Mouse (Mus musculus): ENCODE data around the gene Tmem200b.
A peak's percentile ranks its signal among the peaks of the same experiment; 100 is the strongest.

Gene Tmem200b

DNA sequence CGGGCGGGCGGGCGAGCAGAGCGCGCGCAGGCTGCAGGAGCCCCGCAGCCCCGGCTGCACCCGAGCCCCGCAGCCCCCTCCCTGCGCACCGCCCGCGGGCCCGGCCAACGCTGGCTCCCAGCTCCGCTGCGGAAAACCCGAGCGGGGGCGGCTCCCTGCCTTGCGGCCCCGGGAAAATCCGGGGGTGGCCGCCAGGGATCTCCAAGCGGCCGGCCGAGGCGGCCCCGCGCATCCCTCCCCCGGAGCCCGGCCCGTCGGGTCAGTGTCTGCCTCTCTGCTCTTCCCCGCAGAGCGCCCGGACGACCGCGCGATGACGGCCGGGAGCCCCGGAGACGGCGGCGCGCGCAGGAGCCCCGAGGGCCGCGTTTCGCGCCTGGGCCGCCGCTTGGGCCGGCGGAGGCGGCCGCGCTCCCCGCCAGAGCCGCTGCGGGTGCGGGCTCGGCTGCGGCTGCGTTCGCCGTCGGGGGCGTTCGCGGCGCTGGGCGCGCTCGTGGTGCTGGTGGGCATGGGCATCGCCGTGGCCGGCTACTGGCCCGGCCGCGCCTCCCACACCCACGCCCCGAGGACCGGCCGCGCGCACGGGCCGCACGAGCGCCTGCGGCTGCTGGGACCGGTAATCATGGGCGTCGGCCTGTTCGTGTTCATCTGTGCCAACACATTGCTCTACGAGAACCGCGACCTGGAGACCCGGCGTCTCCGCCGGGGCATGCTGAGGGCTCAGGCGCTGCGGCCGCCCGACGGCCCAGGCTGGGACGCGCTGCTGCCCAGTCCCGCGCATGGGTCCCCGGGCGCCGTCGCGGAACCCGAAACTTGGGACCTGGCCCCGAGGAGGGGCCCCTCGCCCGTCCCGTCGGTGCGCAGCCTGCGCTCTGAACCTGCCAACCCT, at the start of gene Tmem200b:
Tmem200b (plus strand) TSS at position 311 of the 886 bp plus-strand sequence.
- no peak for DNase-seq (ENCODE audit: low spot score)

DNA sequence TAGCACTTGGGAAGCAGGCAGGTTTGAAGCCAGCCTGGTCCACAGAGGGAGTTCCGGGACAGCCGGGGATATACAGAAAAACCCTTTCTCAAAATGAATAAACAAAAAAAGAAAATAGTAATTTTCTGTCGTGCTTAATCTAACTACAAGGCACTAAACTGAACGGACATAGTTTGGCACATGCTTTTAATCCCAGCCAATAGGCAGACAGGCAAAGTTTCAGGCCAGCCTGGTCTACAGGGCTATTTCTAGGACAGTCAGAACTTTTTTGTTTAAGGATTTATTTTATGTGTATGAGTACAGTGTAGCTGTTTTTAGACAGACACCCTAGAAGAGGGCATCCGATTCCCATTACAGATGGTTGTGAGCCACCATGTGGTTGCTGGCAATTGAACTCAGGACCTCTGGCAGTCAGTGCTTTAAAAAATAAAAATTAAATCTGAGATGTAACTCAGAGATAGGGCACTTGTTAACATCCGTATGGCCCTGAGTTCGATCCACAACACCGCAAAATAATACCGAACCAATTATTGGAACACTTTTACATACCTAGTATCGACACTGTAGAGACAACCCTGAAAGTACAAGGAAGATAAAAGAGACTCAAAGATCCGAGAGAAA, 48.8 kb upstream of the Tmem200b start:
- DNase-seq (ENCODE audit: low spot score), result no peak

DNA sequence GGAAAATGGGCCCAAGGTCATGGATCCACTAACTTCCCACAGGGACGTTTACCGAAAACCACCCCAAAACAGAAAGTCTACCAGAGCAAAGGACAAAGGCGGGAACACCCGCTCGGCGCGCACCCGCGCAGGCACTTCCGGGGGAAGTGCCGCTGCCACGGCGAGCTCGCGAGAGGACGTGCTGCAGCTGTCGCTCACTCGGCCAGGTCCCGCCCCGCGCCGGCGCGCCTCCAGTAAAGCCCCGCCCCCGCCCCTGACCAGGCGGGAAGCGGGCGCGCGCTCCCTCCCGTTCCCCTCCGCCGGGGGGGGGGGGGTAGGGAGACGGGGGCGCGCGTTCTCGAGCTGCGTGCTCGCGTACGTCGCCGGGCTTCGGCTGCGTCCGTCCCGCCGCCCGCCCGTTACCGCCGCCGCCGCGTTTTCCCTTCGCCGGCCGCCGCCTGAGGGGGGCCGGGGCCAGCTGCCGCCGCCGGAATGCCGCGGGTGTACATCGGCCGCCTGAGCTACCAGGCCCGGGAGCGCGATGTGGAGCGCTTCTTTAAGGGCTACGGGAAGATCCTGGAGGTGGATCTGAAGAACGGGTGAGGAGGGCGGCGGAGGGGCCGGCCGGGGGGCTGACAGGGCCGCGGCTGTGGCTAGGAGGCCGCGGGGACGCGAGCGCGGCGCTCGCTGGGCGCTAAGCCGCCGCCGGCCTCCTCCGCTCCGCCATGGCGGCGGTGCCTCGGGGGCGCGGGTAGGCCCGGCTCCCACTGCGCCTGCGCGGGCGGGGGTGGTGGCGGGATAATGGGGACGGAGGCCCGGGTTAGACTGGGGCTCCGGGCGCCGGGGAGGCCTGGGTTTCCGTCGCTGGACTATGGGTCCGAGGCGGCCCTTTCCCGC, 48.0 kb upstream of the Tmem200b start, which contains the start of gene Srsf4:
Srsf4 (plus strand) TSS at position 325 of the 876 bp plus-strand sequence.
- DNase-seq (ENCODE audit: low spot score), result peak; percentile 82

DNA sequence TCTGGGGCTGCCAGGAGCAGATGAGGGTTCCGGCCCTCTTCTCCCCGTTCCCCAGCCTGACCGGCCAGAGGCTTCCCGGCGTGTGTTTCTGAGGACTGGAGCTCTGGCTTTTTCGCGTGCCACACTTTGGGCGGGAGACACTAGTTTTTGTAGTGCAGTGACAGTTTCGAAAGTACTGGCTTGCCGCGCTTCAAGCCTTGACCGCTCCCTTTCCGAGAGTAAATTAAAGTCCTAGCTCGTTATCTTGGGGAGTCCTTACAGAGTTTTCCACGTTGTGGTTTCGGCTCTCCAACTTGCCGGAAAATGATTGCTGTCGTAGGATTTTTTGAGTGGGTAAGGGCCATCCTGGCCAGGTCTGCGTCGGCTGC, 47.4 kb upstream of the Tmem200b start:
- no peak for DNase-seq (ENCODE audit: low spot score)

DNA sequence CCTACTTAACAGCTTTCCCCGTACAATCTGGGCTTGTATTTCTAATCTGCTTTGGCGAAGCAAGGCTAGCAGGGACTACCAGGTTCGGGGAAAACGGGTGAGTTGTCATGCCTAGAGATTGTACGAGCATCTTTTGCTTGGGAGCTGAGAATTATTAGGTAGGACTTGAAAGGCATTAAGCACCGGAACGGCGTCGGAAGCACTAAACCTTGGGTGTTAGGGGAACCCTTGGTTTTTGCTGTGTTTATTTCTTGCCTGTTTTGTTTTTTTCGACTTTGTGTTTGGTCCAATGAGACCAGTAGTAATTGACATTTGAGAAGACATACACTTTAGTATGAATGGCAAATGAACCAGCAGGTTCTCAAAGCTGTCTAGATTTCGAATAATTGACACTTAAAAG, 47.0 kb upstream of the Tmem200b start:
- no peak for DNase-seq (ENCODE audit: low spot score)

DNA sequence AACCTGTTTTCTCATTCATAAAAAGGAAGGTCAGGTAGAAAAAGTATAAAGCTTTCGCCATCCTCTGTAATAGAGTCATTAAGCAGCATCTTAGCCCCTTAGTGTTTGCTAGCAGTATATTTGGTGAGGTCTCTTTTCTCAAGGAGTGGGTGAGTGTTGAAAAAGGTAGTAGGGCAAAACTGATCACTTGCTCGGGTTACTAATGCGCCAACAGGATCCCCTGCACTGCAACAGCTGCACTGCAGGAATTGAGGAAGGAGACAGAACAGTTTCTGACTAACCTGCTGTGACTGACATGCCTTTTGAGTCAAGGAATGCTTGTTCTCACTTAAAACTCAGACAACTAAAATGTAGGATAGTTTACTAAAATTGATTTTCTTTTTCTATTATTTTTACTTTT, 46.3 kb upstream of the Tmem200b start:
- no peak for DNase-seq (ENCODE audit: low spot score)

DNA sequence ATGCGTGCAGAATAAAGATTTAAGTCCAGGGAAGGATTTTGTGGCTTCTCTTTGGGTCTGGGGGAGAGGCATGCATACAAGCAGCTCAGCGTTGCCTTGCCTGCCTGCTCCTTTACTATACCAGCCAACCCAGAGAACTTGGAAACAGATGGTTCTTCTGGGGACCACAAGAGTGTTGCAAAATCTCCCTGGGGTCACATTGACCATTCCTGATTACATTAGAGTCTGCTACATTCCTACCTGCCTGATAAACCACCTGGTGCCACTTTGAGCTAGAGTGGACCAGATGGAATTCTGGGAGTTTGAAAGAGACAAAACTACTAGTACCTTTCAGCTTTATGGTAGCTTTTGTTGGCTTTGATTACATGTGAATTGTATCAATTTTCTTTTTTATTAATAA, 44.7 kb upstream of the Tmem200b start:
- no peak for DNase-seq (ENCODE audit: low spot score)

DNA sequence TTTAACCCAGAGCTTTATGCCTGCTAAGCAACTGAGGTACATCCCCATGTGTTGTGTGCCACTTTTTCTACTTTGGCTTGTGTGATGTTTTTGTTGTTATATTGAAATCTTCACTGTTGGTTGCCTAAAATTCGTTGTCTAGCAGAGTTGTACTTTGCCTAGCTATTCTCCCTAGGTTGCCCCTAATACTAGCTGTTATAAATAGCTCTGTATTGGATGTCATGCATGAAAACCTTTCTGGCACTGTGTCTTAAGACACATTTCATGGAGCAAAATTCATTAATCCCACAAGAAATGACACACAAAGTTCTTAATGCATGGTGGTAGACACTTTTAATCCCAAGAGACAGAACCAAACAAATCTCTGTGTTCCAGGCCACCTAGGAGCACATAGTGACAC, 41.9 kb upstream of the Tmem200b start:
- DNase-seq (ENCODE audit: low spot score), result no peak

DNA sequence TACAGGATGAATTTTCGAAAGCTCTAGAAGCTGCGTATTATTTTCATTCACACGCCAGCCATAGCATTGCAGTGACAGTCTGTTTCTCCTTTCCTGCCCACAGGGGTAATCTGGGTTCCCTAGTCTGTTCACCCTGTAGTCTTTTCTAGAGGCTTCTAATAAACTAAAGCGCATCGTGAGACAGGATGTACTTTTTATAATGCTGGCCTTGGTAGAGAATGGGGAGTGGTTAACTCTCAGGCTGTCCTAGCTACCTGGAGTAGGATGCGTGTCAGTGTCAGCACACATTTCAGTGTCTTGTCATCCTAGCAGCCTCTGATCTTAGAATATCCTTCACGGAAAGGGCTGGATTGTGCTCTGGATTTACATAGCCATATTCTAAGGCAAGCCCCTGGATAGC, 40.3 kb upstream of the Tmem200b start:
- DNase-seq (ENCODE audit: low spot score), result no peak

DNA sequence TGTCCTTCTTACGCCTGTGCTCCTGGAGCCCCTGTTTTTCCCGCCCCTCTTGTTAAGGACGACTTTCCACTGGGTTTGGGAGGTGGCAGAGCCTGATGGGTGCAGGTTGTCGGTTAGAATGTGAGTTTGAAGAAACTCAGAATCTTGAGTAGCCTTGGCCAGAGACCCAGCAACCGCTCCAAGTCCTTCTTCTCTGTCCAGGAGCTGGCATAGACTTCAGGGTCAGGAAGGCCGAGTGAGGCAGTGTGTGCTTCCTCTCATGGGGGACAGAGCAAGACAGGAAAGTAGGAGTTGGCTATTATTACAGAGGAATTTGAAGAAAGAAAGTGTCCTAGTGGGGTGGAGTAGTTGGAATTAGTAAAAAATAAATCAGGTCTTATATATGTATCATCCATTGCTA, 38.0 kb upstream of the Tmem200b start:
- DNase-seq (ENCODE audit: low spot score), result no peak

DNA sequence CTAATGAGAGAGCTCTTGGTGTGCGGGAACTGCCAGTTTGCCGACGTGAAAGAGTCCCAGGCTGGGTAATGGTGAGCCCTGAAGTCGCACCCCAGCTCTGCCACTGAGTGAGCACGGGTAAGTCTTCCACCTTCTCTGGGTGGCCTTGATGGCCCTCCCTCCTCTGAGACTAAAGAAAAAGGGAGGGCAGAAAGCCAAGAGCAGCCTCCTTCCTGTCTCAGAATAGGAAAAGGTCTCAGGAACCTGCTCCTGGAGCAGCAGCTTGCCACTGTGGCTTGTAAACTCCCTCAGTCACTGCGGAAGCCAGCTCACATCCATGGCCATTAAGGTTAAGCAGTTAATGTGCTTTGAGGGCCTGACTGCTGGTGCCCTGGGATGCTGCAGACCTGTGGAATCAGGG, 36.2 kb upstream of the Tmem200b start:
- DNase-seq (ENCODE audit: low spot score), result no peak

DNA sequence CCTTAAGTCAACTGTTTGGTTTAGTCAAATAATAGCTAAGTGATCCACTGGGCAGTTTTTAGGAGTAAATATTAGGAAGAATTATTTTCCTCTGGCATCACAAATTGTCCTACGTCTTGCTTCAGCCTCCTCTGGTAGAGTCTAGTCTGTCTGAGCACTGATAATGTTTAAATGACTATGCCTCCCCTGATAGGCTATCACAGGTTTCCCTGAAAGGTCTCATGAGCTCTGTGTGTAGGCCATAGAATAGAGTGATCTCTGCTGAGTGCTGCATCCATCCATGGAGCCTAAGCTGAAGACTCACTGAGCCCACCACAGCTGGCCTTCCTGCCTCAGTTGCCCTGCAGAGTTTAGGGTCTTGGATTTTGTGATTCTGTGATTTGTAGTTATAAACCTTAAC, 33.0 kb upstream of the Tmem200b start:
- DNase-seq (ENCODE audit: low spot score), result no peak

DNA sequence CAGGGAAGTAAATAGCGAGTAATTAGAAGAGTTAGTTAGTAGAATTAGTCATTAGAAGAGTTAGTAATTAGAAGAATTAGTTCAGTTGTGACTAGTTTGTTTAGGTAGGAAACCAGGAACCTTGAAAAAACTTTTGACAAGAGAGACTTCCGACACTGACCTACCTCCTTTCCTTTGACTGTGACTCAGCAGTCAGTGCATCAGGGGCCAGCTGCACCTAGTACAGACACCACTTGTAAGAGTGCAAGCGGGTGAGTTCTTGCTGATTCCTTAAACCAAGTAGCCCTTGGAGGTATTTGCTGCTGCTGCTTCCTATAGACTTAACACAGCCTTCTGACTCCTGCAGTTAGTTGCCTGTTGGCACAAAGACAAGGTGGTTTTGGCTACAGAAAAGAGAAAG, 30.9 kb upstream of the Tmem200b start:
- DNase-seq (ENCODE audit: low spot score), result no peak

DNA sequence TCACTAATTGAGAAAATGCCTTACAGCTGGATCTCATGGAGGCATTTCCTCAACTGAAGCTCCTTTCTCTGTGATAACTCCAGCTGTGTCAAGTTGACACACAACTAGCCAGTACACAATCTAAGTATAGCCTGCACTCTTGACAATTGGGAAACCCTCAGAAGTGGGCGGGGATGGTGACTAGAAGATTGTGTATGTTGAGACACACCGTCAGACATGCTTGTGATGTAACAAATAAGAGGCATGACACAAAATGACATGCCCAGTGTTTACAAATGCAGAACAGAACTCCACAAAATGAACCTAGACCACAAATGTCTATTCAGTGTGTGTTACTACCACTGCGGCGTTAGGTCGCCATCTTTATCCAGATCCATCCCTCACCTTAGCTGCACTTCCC, 24.5 kb upstream of the Tmem200b start:
- DNase-seq (ENCODE audit: low spot score), result no peak

DNA sequence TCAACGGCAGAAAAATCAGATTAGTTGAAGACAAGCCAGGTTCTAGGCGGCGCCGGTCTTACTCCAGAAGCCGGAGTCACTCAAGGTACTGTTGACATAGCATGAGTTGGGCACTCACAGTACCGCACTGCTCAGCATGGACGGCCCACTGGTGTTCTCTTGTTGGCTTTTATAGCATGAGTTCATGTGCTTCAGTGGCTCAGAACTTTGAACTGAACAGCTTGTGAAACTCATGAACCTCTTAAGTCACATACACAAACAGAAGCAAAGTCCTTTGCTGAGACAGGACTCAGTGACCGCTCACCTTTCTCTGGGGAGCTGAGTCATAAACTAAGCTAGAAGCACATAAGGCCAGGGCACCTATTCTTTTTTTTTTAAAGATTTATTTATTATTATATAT, 23.8 kb upstream of the Tmem200b start:
- DNase-seq (ENCODE audit: low spot score), result no peak

DNA sequence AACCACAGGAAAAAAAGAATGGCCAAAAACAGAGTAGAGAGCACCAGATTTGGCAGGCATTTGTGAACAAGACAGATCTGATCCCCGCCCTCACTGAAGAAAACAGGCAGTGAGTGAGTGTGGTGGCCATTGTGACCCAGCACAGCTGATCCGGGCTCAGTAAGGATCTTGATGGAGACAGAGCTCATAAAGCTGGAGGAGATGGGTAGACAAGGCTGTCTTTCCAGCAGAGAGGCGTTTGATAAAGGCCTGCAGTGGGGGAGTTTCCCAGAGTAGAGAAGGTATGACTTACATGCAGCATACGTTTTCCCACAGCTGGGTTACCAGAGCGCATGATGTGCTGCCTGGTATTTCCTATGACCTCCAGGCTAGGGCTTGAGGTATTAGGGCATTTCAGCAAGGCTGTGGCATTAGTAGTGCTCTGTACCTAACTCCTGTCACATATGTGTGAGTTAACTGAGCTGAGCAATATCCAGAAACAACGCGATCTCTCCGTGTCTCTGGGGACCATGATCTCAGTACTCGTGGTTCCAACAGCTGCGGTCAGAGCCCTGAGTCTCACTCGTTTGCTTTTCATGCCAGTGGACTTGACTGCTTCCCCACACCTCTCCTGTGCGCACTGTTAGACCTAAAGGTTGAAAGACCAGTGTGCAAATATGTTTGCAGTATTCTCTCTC, 22.9 kb upstream of the Tmem200b start:
- DNase-seq (ENCODE audit: low spot score), result no peak

DNA sequence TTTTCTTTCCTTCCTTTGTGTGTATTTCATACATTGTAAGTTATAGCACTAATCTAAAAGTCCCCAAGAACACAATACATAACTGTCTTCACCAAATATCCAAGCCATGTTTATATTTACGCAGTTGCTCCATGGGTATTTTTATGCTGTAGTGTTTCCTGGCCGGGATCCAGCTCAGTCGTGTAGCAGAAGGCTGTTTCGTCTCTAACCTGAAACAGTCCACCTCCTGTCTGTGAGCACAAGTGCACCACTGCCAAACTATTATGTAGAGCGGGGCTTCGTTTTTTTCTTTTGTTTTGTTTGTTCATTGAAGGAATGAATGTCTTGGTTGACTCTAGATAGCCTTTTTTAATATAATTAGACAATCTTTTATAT, 22.4 kb upstream of the Tmem200b start:
- DNase-seq (ENCODE audit: low spot score), result no peak

DNA sequence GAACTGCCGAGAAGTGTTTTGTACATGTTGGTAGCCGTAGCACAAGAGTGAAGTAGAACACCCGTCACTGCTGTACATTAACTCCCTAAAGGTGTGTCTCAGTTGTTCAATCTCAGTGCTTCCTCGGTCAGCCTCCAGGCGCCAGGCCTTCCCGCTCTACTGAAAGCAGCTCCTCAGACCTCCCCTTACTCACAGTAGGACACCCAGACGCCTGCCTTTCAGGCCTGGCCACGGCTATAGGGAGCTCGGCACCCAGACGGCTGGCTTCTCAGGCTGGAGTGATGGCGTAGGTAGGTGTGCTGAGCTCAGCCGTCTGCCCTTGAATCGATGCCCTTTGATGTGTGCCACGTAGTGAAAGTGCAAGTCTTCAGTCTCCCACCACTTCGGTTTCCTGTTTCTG, 20.5 kb upstream of the Tmem200b start:
- no peak for DNase-seq (ENCODE audit: low spot score)

DNA sequence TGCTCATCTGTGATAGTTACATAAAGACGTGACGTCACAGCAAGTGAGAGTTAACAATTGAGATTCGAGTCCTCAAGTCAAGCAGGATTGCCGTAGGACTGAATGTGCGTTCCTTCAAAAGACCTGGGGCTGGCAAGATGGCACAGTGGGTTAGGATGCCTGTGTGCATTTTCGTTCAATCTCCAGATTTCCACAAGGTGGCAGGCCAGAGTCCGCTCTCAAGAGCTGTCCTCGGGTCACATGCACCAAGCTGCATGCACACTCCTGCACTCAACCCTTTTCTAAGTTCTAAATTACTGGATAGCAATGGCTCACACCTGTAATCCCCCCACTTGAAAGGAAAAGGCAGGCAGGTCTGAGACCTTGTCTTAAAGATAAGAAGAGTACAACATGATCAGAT, 17.1 kb upstream of the Tmem200b start:
- no peak for DNase-seq (ENCODE audit: low spot score)

DNA sequence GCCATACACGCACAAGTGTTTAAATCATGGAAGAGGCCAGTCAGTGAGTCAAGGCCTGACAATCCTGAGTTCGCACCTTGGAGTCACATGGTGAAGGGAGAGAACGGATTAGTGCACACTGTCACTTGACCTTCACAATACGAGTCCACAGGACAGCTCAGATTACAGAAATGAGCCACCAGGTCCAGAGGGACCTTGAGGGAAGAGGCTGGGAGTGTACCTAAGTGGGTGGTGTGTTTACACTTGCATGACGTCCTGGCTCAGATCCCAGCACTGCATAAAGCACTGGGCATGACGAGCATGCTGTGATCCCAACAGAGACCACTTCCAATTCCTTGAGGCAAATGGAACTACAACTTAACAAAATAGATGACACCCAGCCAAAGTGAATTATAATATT, 15.1 kb upstream of the Tmem200b start:
- no peak for DNase-seq (ENCODE audit: low spot score)

DNA sequence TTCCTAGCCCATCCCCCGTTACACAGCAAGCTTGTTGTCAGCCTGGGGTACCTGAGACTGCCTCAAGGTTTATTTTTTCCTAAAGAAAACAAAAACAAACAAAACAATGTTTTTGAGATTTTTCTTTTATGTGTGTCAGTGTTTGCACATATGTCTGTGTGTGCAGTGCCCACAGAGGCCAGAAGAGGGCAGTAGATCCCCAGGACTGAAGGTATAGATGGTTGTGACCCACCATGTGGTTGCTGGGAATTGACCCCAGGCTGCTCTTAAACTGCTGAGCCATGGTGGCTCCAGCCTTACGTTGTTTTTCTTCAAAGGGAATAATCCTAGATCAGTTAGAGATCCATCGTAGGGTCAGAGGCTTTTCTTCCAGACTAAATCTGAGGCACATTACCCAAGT, 13.7 kb upstream of the Tmem200b start:
- no peak for DNase-seq (ENCODE audit: low spot score)

Data from spleen, adult 12 weeks (tissue).